Comparison of ENCODE assay signal across 22 mouse cellular contexts in genomic region chr8:3262779-3263178, GRCm38 (mm10). TPM values are rescaled to one million over a fixed set of nuclear protein-coding genes. Genes with fewer than 3 reads are reported as not detected.
DNase-seq lines count a peak whose midpoint lies in the region; ATAC-seq and TF ChIP-seq lines count a peak whose summit lies in the region.
"Had no signal": no experiment of that assay in that cellular context is flagged by ENCODE, and none has a peak within 500 bp of the region (broad histone marks: within the 10 kb centered on the region; RNA-seq: fewer than 3 reads in every experiment).

No protein-coding gene starts in this region.

- peaks cover 13% of the 10 kb centered on the region for H3K36me3 ChIP-seq in liver, postnatal 0 days (replicated peaks; ENCODE audit: insufficient read depth, low read length)
- peaks cover 19% of the 10 kb centered on the region for H3K36me3 ChIP-seq in liver, embryonic 12.5 days
- peaks cover 7% of the 10 kb centered on the region for H3K36me3 ChIP-seq in intestine, embryonic 15.5 days
- peaks cover 7% of the 10 kb centered on the region for H3K36me3 ChIP-seq in intestine, embryonic 16.5 days (ENCODE audit: control insufficient read depth, insufficient read depth, low read length)
- peaks cover 5% of the 10 kb centered on the region; the same call in 1 of the 2 replicates for H3K36me3 ChIP-seq in kidney, adult 2 months (ENCODE audit: control insufficient read depth, insufficient read depth, low read length)

- H3K4me1 ChIP-seq in liver, postnatal 0 days (ENCODE audit: insufficient read depth): peaks cover 37% of the 10 kb centered on the region
- H3K4me1 ChIP-seq in liver, embryonic 12.5 days: peaks cover 58% of the 10 kb centered on the region
- H3K4me1 ChIP-seq in intestine, embryonic 15.5 days (replicated peaks): peaks cover 7% of the 10 kb centered on the region; the same call in 1 of the 2 replicates
- peaks cover 18% of the 10 kb centered on the region for H3K4me1 ChIP-seq in intestine, embryonic 16.5 days (ENCODE audit: control insufficient read depth, insufficient read depth, low read length)
- peaks cover 25% of the 10 kb centered on the region for H3K4me1 ChIP-seq in kidney, adult 2 months (ENCODE audit: control insufficient read depth, insufficient read depth, low read length)

- H3K9ac ChIP-seq in liver, postnatal 0 days (replicated peaks): no peak overlapping the region
- no peak overlapping the region for H3K9ac ChIP-seq in liver, embryonic 12.5 days
- H3K9ac ChIP-seq in intestine, embryonic 15.5 days: no peak overlapping the region
- no peak overlapping the region for H3K9ac ChIP-seq in intestine, embryonic 16.5 days (ENCODE audit: low read depth, low read length)
- H3K9ac ChIP-seq: embryonic facial prominence, embryonic 13.5 days; embryonic facial prominence, embryonic 15.5 days; forebrain, embryonic 12.5 days had no signal

- H3K4me2 ChIP-seq in liver, postnatal 0 days (ENCODE audit: low read depth, low read length): no peak overlapping the region
- no peak overlapping the region for H3K4me2 ChIP-seq in liver, embryonic 12.5 days
- H3K4me2 ChIP-seq in intestine, embryonic 15.5 days (replicated peaks): 0 out of 2 replicates have a peak overlapping the region, but pooled peaks have one; percentile 7
- no peak overlapping the region for H3K4me2 ChIP-seq in intestine, embryonic 16.5 days (ENCODE audit: low read depth, low read length)
- H3K4me2 ChIP-seq: embryonic facial prominence, embryonic 13.5 days; embryonic facial prominence, embryonic 15.5 days; forebrain, embryonic 12.5 days had no signal

- no peak for TF ChIP-seq CTCF in liver, postnatal 0 days (IDR thresholded peaks at IDR 0.05; ENCODE audit: low read depth)
- TF ChIP-seq CTCF in kidney, adult 2 months (conservative IDR thresholded peaks at IDR 0.05; ENCODE audit: insufficient read depth, insufficient read length, low read depth, low read length): no peak

- WGBS in liver, postnatal 0 days (ENCODE audit: insufficient replicate concordance): 49% methylated on average over 3 of the region's 3 CpGs
- WGBS in liver, embryonic 12.5 days (ENCODE audit: insufficient replicate concordance): 68% methylated on average over 3 of the region's 3 CpGs
- WGBS in intestine, embryonic 15.5 days: 74% methylated on average over 3 of the region's 3 CpGs
- 65% methylated on average over 3 of the region's 3 CpGs for WGBS in intestine, embryonic 16.5 days
- 52% methylated on average over 3 of the region's 3 CpGs for WGBS in kidney, adult 2 months

- TF ChIP-seq EP300 in liver, postnatal 0 days (IDR thresholded peaks at IDR 0.05; ENCODE audit: low read depth): no peak

- TF ChIP-seq POLR2A in kidney, adult 2 months (IDR thresholded peaks at IDR 0.05; ENCODE audit: low read depth, low read length): no peak

- H3K4me3 ChIP-seq in liver, postnatal 0 days (ENCODE audit: low read depth, low read length): no peak overlapping the region
- H3K4me3 ChIP-seq in liver, embryonic 12.5 days: no peak overlapping the region
- H3K4me3 ChIP-seq in intestine, embryonic 15.5 days (replicated peaks): no peak overlapping the region
- no peak overlapping the region for H3K4me3 ChIP-seq in intestine, embryonic 16.5 days (ENCODE audit: low read length)
- H3K4me3 ChIP-seq in kidney, adult 2 months (ENCODE audit: insufficient read depth, low read depth, low read length): no peak overlapping the region
- H3K4me3 ChIP-seq: embryonic facial prominence, embryonic 13.5 days; embryonic facial prominence, embryonic 15.5 days; erythroblast, embryonic 14.5 days; forebrain, embryonic 10.5 days; forebrain, embryonic 12.5 days had no signal

- H3K27ac ChIP-seq in liver, postnatal 0 days (ENCODE audit: low read depth): peak overlapping the region; percentile 69
- no peak overlapping the region for H3K27ac ChIP-seq in liver, embryonic 12.5 days
- no peak overlapping the region for H3K27ac ChIP-seq in intestine, embryonic 15.5 days
- H3K27ac ChIP-seq in intestine, embryonic 16.5 days (ENCODE audit: low read length): peak overlapping the region; percentile 49
- H3K27ac ChIP-seq in kidney, adult 2 months (ENCODE audit: insufficient read depth, low read depth, low read length): no peak overlapping the region
- H3K27ac ChIP-seq: embryonic facial prominence, embryonic 13.5 days; embryonic facial prominence, embryonic 15.5 days; forebrain, embryonic 10.5 days; forebrain, embryonic 12.5 days had no signal

- H3K9me3 ChIP-seq in liver, postnatal 0 days (ENCODE audit: low read length): no peaks in the 10 kb centered on the region
- no peaks in the 10 kb centered on the region for H3K9me3 ChIP-seq in liver, embryonic 12.5 days (replicated peaks)
- no peaks in the 10 kb centered on the region for H3K9me3 ChIP-seq in intestine, embryonic 15.5 days
- H3K9me3 ChIP-seq in intestine, embryonic 16.5 days (ENCODE audit: control insufficient read depth, low read length): no peaks in the 10 kb centered on the region
- H3K9me3 ChIP-seq: embryonic facial prominence, embryonic 13.5 days; embryonic facial prominence, embryonic 15.5 days; forebrain, embryonic 12.5 days had no signal

- no peak for ATAC-seq in liver, postnatal 0 days
- ATAC-seq in liver, embryonic 12.5 days: no peak
- peak; percentile 60 for ATAC-seq in intestine, embryonic 15.5 days
- ATAC-seq in intestine, embryonic 16.5 days: peak; percentile 76
- ATAC-seq: forebrain, embryonic 14.5 days; forebrain, embryonic 16.5 days had no signal

- DNase-seq in liver, postnatal 0 days: no peak
- DNase-seq in cerebellum, postnatal 25 days: no peak
- no peak for DNase-seq in kidney, adult 2 months
- DNase-seq: adrenal gland, adult 8-10 months; adrenal gland, postnatal 14 days; adrenal gland, postnatal 36 days; cerebellum, adult 11-12 months; cerebellum, adult 2 months; cerebellum, adult 9-10 months; cerebellum, postnatal 10 days; cerebellum, postnatal 36 days; embryo, embryonic 11 days had no signal

- H3K27me3 ChIP-seq in liver, postnatal 0 days (ENCODE audit: insufficient read depth, low read length): no peaks in the 10 kb centered on the region
- no peaks in the 10 kb centered on the region for H3K27me3 ChIP-seq in liver, embryonic 12.5 days (replicated peaks)
- no peaks in the 10 kb centered on the region for H3K27me3 ChIP-seq in intestine, embryonic 15.5 days (replicated peaks)
- no peaks in the 10 kb centered on the region for H3K27me3 ChIP-seq in intestine, embryonic 16.5 days (replicated peaks; ENCODE audit: control insufficient read depth, insufficient read depth, low read length)
- no peaks in the 10 kb centered on the region for H3K27me3 ChIP-seq in kidney, adult 2 months (replicated peaks; ENCODE audit: control insufficient read depth, insufficient read depth, low read length)
- H3K27me3 ChIP-seq: embryonic facial prominence, embryonic 13.5 days; embryonic facial prominence, embryonic 15.5 days; forebrain, embryonic 12.5 days had no signal

RNA-seq across cellular contexts. Expression of gene Insr, which starts 16.6 kb away (rescaled TPM):
- polyA plus RNA-seq in liver, postnatal 0 days (2015; fragmentation: Nextera tagmentation; extraction: Ambion mirVana): 28.9 and 31.3 TPM in 2 replicates
- polyA plus RNA-seq in liver, embryonic 12.5 days (2016; fragmentation: Nextera tagmentation; extraction: Ambion mirVana): 18.1 and 20.1 TPM in 2 replicates
- polyA plus RNA-seq in intestine, embryonic 15.5 days (2015; fragmentation: Nextera tagmentation; extraction: Ambion mirVana): 31.8 and 38.6 TPM in 2 replicates
- polyA plus RNA-seq in intestine, embryonic 16.5 days (2015; fragmentation: Nextera tagmentation; extraction: Ambion mirVana): 32.5 and 33.2 TPM in 2 replicates
- 26.8 and 33.7 TPM in 2 replicates for polyA plus RNA-seq in kidney, adult 2 months (2012; rRNA removed)

Comparison
In these comparisons a context has a peak if more than half of its experiments do, and no peak if none do; other contexts are left out.
1. H3K27ac ChIP-seq: peak in liver, postnatal 0 days (single experiment) and intestine, embryonic 16.5 days (single experiment); none in liver, embryonic 12.5 days (single experiment), intestine, embryonic 15.5 days (single experiment) and kidney, adult 2 months (single experiment).
2. ATAC-seq: peak in intestine, embryonic 15.5 days (single experiment) and intestine, embryonic 16.5 days (single experiment); none in liver, postnatal 0 days (single experiment) and liver, embryonic 12.5 days (single experiment).